Mouse (Mus musculus) intestine, embryonic 16.5 days (tissue): ENCODE results near the gene Esrrb. TPM values are rescaled to one million over a fixed set of nuclear protein-coding genes. Genes with fewer than 3 reads are reported as not detected.
A peak's percentile ranks its signal among the peaks of the same experiment; 100 is the strongest.

Experiments used
- ATAC-seq: fragments of 200-750 bp; cut with Nextera tagmentation; 2 replicates; pipeline ENCODE4 v1.8.0; 2017; ENCODE audit warnings: moderate TSS enrichment, moderate library complexity
- H3K27ac ChIP-seq: fragments of 300-500 bp; sonication (generic); 2 replicates; pipeline ENCODE4 v1.5.1; 2014; ENCODE audit warnings: mild to moderate bottlenecking, low read length
- H3K27me3 ChIP-seq: fragments of 300-500 bp; sonication (generic); replicated peaks from 2 replicates; pipeline ENCODE4 v1.6.1; 2014; ENCODE audit warnings: low read length, control low read depth, mixed read lengths; ENCODE audit not compliant: control insufficient read depth, insufficient read depth
- H3K36me3 ChIP-seq: fragments of 300-500 bp; sonication (generic); 2 replicates; pipeline ENCODE4 v1.6.1; 2014; ENCODE audit warnings: low read length, control low read depth; ENCODE audit not compliant: control insufficient read depth, insufficient read depth
- H3K4me1 ChIP-seq: fragments of 300-500 bp; sonication (generic); 2 replicates; pipeline ENCODE4 v1.6.1; 2014; ENCODE audit warnings: low read length, control low read depth, mixed read lengths; ENCODE audit not compliant: control insufficient read depth, insufficient read depth
- H3K4me2 ChIP-seq: fragments of 300-500 bp; sonication (generic); 2 replicates; pipeline ENCODE4 v1.6.1; 2014; ENCODE audit warnings: low read depth, low read length, control low read depth
- H3K4me3 ChIP-seq: fragments of 300-500 bp; sonication (generic); 2 replicates; pipeline ENCODE4 v1.5.1; 2014; ENCODE audit warnings: mild to moderate bottlenecking, low read length
- H3K9ac ChIP-seq: fragments of 300-500 bp; sonication (generic); 2 replicates; pipeline ENCODE4 v1.6.1; 2014; ENCODE audit warnings: low read depth, low read length
- H3K9me3 ChIP-seq: fragments of 300-500 bp; sonication (generic); 2 replicates; pipeline ENCODE4 v1.6.1; 2016; ENCODE audit warnings: low read length, control low read depth; ENCODE audit not compliant: control insufficient read depth
- WGBS: fragments of 180-500 bp; shearing (Covaris S2); extraction: QIAGEN DNeasy Blood & Tissue Kit; methylation state at CpG from one replicate; pipeline ENCODE4 v1.1.7; 2014; 5-methylcytosine and 5-hydroxymethylcytosine counted together
- polyA plus RNA-seq: library from polyadenylated mRNA; unstranded; fragments of >200 nt; fragmentation: Nextera tagmentation; extraction: Ambion mirVana; gene quantifications from 2 replicates; pipeline ENCODE4 v1.2.1, GENCODE M21; 2015

Gene Esrrb
- polyA plus RNA-seq, 1 experiment from 2014 or later = 0.39 TPM

GRCm38 (mm10) chr12:86433371-86433821 lies 72.5 kb downstream of the Esrrb start:
- H3K4me2 ChIP-seq = peak overlapping the region; percentile 49
- 4% methylated on average over 13 of the region's 13 CpGs for WGBS
- H3K27ac ChIP-seq = no peak overlapping the region
- H3K36me3 ChIP-seq = no peaks in the 10 kb centered on the region
- ATAC-seq = peak; percentile 74
- H3K9me3 ChIP-seq = no peaks in the 10 kb centered on the region
- H3K4me1 ChIP-seq = no peaks in the 10 kb centered on the region
- H3K27me3 ChIP-seq = no peaks in the 10 kb centered on the region
- H3K4me3 ChIP-seq = peak overlapping the region; percentile 11; the same call in 1 of the 2 replicates
- no peak overlapping the region for H3K9ac ChIP-seq

- H3K9me3 ChIP-seq = no peaks in the 10 kb centered on the region
- ATAC-seq = no peak
- no peaks in the 10 kb centered on the region for H3K4me1 ChIP-seq
- H3K4me3 ChIP-seq = no peak overlapping the region
- no peak overlapping the region for H3K9ac ChIP-seq
- H3K27me3 ChIP-seq = no peaks in the 10 kb centered on the region
- H3K4me2 ChIP-seq = no peak overlapping the region
- no peaks in the 10 kb centered on the region for H3K36me3 ChIP-seq
- 75% methylated on average over 13 of the region's 13 CpGs for whole genome bisulfite sequencing
- no peak overlapping the region for H3K27ac ChIP-seq
Measured at GRCm38 (mm10) chr12:86435651-86436050, 74.7 kb downstream of the Esrrb start.

- Histone ChIP-seq H3K27ac (no peak overlapping the region), H3K4me3 (no peak overlapping the region), H3K4me2 (no peak overlapping the region), H3K36me3 (no peaks in the 10 kb centered on the region), H3K9ac (no peak overlapping the region), H3K4me1 (no peaks in the 10 kb centered on the region), H3K9me3 (no peaks in the 10 kb centered on the region), H3K27me3 (no peaks in the 10 kb centered on the region)
- WGBS = 86% methylated on average over 5 of the region's 5 CpGs
- ATAC-seq = no peak
Measured at GRCm38 (mm10) chr12:86450848-86451247, 89.9 kb downstream of the Esrrb start.

GRCm38 (mm10) chr12:86455009-86455408 lies 94.1 kb downstream of the Esrrb start:
- H3K4me3 ChIP-seq = no peak overlapping the region
- no peaks in the 10 kb centered on the region for H3K27me3 ChIP-seq
- H3K4me1 ChIP-seq = no peaks in the 10 kb centered on the region
- 55% methylated on average over 1 of the region's 1 CpGs for WGBS
- H3K9ac ChIP-seq = no peak overlapping the region
- ATAC-seq = no peak
- H3K9me3 ChIP-seq = no peaks in the 10 kb centered on the region
- no peaks in the 10 kb centered on the region for H3K36me3 ChIP-seq
- H3K27ac ChIP-seq = no peak overlapping the region
- H3K4me2 ChIP-seq = no peak overlapping the region

- Histone ChIP-seq H3K4me1 (no peaks in the 10 kb centered on the region), H3K4me3 (no peak overlapping the region), H3K9me3 (no peaks in the 10 kb centered on the region), H3K9ac (no peak overlapping the region), H3K27ac (no peak overlapping the region), H3K4me2 (no peak overlapping the region), H3K27me3 (no peaks in the 10 kb centered on the region), H3K36me3 (no peaks in the 10 kb centered on the region)
- 70% methylated on average over 9 of the region's 9 CpGs for WGBS
- ATAC-seq = no peak
Measured at GRCm38 (mm10) chr12:86462742-86463470, 102.0 kb downstream of the Esrrb start.

- WGBS = 75% methylated on average over 1 of the region's 1 CpGs
- Histone ChIP-seq H3K4me1 (no peaks in the 10 kb centered on the region), H3K4me3 (no peak overlapping the region), H3K27ac (no peak overlapping the region), H3K27me3 (no peaks in the 10 kb centered on the region), H3K9ac (no peak overlapping the region), H3K36me3 (no peaks in the 10 kb centered on the region), H3K4me2 (no peak overlapping the region), H3K9me3 (no peaks in the 10 kb centered on the region)
- ATAC-seq = no peak
Measured at GRCm38 (mm10) chr12:86464385-86464784, 103.5 kb downstream of the Esrrb start.

- WGBS = 55% methylated on average over 4 of the region's 4 CpGs
- Histone ChIP-seq H3K9ac (no peak overlapping the region), H3K4me3 (no peak overlapping the region), H3K9me3 (no peaks in the 10 kb centered on the region), H3K27me3 (no peaks in the 10 kb centered on the region), H3K36me3 (no peaks in the 10 kb centered on the region), H3K4me1 (no peaks in the 10 kb centered on the region), H3K27ac (no peak overlapping the region), H3K4me2 (no peak overlapping the region)
- no peak for ATAC-seq
Measured at GRCm38 (mm10) chr12:86466180-86466579, 105.3 kb downstream of the Esrrb start.

- no peak for ATAC-seq
- H3K27ac ChIP-seq = no peak overlapping the region
- H3K27me3 ChIP-seq = no peaks in the 10 kb centered on the region
- no peak overlapping the region for H3K4me2 ChIP-seq
- no peaks in the 10 kb centered on the region for H3K9me3 ChIP-seq
- H3K4me1 ChIP-seq = no peaks in the 10 kb centered on the region
- no peak overlapping the region for H3K4me3 ChIP-seq
- WGBS = 43% methylated on average over 23 of the region's 23 CpGs
- H3K36me3 ChIP-seq = no peaks in the 10 kb centered on the region
- no peak overlapping the region for H3K9ac ChIP-seq
Measured at GRCm38 (mm10) chr12:86469919-86470318, 109.0 kb downstream of the Esrrb start.

- Histone ChIP-seq H3K27me3 (no peaks in the 10 kb centered on the region), H3K4me2 (no peak overlapping the region), H3K9me3 (no peaks in the 10 kb centered on the region), H3K27ac (no peak overlapping the region), H3K36me3 (no peaks in the 10 kb centered on the region), H3K9ac (no peak overlapping the region), H3K4me1 (no peaks in the 10 kb centered on the region), H3K4me3 (no peak overlapping the region)
- 61% methylated on average over 6 of the region's 6 CpGs for WGBS
- no peak for ATAC-seq
Measured at GRCm38 (mm10) chr12:86470912-86471311, 110.0 kb downstream of the Esrrb start.

- WGBS = 62% methylated on average over 12 of the region's 12 CpGs
- H3K36me3 ChIP-seq = no peaks in the 10 kb centered on the region
- ATAC-seq = no peak
- no peaks in the 10 kb centered on the region for H3K4me1 ChIP-seq
- H3K4me2 ChIP-seq = no peak overlapping the region
- no peak overlapping the region for H3K4me3 ChIP-seq
- no peak overlapping the region for H3K27ac ChIP-seq
- no peaks in the 10 kb centered on the region for H3K9me3 ChIP-seq
- no peaks in the 10 kb centered on the region for H3K27me3 ChIP-seq
- no peak overlapping the region for H3K9ac ChIP-seq
Measured at GRCm38 (mm10) chr12:86473630-86474029, 112.7 kb downstream of the Esrrb start.
